Mouse (Mus musculus) cerebellum, postnatal 4 days (tissue): ENCODE data around the gene Tnfaip6.
A peak's percentile ranks its signal among the peaks of the same experiment; 100 is the strongest.
"Not testable (repeated sequence)": the region's sequence is repeated elsewhere in the genome, so short reads cannot be mapped to it uniquely, and the experiment has no call there.

Source experiments
- DNase-seq, 2 experiments: peaks; one replicate each; pipeline ENCODE4 v3.0.0; 2022; ENCODE audit warnings: low spot score in 2 of 2, mixed read lengths in 1 of 2

The Tnfaip6 gene

GRCm38 (mm10) chr2:52037882-52038281 is at the start of gene Tnfaip6:
TSS of gene Tnfaip6 (plus strand) at chr2:52038009.
- DNase-seq = peak in 1 of 2 experiments; percentile 6

DNA sequence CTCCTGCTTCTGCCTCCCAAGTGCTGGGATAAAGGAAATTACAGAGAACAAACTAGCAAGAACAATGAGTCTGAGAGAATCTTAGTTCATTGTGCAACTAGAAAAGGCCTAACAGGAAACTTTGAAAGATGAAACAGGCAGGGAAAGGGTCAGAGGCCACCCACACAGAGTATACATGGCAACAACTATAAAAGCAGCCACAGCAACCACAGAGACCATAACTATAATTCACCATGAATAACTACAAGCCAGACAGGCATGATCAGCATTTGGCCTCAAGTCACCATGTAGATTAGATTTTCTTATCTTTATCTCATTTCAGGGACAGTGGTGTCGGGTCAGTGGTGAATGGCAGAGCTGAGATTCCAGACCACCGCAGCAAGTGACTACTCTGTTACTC is 48.2 kb upstream of the Tnfaip6 start:
- no peak for DNase-seq

GRCm38 (mm10) chr2:51991447-51991846 is 46.4 kb upstream of the Tnfaip6 start:
- no peak for DNase-seq

DNA sequence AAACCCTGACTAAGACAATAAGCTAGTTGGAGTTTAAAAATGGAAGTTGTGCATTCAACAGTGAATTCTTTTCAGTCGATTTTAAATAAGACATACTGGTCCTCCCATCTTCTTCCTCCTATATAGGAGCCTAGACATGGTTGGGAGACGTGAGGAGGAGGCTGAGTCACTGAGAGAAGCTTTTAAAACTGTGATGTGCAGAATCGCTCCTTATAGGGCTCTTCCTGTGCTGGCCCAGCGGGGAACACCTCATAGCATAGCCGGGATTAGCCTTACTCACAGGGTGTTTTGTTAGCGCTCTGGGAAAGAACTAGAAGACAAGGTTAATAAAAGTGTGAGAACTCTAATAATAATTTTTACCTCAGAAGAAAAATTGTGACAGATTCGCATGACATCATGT is 37.8 kb upstream of the Tnfaip6 start:
- DNase-seq = no peak

DNA sequence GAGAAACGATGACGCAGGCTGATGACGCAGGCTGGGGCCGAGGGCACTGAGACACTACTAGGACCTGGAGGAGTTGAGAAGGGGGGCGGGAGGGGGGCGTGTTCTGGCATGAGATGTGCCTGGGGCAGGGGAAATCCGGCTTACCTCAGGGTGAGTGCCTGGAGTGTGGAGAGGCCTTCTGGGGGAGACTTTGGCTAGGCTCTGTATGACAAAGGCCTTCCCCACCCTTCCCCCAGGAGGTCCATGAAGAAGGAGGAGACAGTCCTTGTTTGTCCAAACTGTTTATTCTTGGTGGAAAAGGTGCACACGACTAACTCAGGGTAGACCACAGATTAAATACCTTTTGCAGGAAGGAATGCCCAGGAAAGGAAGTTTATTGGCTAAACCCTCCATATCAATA is 36.3 kb upstream of the Tnfaip6 start:
- DNase-seq = no peak

- not testable (repeated sequence) for DNase-seq
These were observed 35.5 kb upstream of the Tnfaip6 start for GRCm38 (mm10) chr2:52002299-52002698.

DNA sequence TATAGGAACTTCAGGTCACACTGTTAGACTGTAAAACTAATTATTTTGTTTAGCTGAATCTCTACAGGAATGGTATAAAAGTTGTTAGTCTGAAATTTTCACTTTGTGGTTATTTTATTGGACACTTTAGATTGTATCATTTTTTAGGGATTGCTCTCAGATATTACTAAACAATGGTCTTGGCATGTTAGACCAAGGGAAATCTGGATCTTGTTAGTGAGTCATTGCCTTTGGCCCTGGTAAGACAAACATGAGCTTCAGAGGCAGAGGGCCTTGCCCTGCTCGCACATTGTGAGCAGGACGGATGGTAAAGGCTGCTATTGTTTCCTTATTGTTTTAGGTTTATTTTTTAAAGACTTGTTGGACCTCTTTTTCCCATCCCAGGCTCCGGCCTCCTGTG is 31.4 kb upstream of the Tnfaip6 start:
- no peak for DNase-seq

DNA sequence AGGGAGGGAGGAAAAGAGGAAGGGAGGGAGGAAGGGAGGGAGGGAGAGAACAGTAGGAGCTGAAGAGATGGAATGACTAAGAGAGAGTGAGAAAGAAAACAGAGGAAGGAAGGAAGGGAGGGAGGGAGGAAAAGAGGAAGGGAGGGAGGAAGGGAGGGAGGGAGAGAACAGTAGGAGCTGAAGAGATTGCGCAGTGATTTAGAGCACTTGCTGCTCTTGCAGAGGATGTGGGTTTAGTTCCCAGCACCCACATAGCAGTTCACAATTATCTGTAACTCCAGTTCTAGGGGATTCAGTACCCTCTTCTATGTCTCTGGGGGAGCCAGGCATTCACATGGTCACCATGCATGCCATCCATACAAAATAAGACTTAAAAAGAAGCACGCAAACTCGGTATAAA is 26.0 kb upstream of the Tnfaip6 start:
- not testable (repeated sequence) for DNase-seq

DNA sequence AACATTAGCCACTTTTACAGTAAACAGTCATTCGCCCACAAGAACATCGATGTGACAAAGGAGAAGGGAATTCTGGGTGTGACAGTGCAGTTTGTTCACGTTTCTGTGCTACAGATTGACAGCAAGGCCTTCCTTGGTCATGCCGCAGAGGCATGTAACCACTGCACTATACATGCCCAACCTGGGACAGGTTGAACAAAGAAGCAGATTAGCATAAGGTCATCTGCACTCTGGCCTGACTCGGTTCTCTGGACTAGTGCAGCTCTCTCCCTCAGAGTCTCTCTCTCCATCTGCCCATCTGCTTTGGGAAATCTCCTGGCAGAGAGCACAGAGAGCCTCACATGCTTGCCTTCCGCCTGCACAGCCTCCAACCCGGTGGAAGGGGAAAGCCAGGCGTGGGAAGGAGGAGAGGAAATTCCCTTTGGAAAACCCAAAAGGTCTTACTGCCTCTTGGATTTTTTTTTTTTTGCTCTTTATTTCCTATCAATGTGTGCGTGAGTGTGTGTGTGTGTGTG is 24.4 kb upstream of the Tnfaip6 start:
- DNase-seq = no peak

GRCm38 (mm10) chr2:52016361-52016760 is 21.4 kb upstream of the Tnfaip6 start:
- DNase-seq = no peak

- DNase-seq = no peak
These were observed 10.7 kb upstream of the Tnfaip6 start for GRCm38 (mm10) chr2:52027061-52027460.

DNA sequence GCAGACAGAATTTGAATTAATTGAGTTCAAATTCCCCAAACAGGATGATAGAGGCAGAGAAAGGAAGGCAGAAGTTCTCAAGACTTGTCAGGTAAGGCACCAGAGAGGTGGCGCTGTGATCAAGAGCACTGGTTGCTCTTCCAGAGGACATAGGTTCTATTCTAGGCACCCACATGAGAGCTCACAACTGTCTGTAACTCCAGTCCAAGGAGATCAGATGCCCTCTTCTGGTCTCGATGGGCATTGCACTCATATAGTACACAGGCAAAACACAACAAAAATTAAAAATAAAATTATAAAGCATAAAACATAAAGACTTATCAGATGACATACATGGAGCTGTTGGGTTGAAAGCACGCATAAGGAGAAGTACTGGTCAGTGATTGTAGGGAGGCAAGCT is 8.4 kb upstream of the Tnfaip6 start:
- no peak for DNase-seq

DNA sequence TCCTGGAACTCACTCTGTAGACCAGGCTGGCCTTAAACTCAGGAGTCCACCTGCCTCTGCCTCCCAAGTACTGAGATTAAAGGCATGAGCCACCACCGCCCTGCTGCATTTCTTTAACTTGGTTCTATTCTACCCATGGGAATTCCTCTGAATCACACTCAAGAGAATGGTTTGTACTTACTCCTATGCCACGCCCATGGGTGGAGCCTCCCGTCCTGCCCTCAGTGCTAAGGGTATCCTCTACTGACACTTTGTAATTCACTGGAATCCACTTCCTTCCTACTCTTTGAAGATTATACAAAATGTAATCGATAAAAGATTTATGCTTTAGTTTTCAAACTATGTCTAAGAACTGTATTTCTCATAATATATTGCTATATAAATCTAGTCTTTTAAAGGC is 6.3 kb upstream of the Tnfaip6 start:
- DNase-seq = no peak

DNA sequence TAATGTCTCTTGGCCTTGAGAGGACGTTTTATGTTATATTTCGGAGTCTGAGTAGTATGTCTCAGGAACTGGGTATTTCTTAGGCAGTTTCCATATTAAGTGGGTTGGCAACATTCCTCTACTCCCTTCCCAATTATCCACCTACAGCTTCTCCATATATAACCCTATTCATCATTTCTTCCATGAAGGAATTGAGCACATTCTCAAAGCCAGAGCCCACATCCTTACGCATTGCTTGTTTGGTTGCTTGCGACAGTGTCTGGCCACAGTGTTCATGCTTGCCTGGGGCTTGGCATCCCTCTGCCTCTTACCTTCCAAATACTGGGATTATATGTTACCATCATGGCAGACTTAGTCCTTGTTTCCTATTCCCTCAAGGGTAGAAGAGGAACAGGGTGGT is 3.2 kb upstream of the Tnfaip6 start:
- no peak for DNase-seq

DNA sequence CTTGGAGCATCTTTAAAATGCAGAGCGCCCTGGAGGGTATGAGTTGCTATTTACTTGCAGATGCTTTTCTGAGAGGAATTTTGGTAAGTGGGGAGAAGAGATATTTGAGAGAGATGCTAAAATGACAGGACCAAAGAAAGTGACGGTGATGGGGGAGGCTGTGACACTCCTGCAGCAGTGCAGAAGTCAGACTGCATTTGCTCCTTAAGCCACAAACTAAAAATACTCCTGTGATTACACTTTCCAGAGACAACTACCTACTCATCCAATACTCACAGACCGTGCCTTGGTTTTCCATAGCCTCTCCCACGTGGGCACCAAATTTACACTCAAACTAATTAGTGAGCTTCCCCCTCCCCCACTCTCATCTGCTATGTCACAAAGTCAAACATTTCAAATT is 2.7 kb upstream of the Tnfaip6 start:
- no peak for DNase-seq

DNA sequence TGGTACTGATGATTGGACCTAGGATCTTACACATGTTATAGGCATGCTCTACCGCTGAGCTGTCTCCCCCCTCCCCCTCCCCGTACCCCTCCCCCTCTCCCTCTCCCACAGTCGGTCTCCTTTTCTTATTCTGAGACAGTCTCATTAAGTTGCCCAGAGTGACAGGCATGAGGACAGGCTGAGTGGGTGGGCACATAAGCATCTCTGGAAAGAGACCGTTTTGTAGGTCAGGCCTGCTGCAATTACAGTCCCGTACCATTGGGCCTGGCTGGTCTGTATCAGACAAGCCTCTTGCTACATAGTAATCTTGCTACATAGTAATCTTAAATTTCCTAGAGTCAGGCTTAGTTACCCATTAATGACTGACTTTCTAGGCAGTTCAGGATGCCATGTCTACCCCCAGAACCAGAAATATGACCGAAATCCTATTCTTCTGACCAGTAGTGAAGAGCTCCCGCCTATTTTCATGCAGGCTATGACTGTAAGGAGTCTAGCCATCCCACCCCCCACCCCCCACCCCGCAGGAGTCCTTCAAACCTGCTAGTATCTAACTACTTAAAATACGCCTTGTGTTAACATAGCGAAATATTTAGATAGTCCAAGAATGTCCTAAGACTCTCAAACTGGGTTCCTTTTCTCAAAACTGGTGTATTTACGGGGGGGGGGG is 747 bp upstream of the Tnfaip6 start:
- DNase-seq = no peak

- no peak for DNase-seq
These were observed 749 bp downstream of the Tnfaip6 start for GRCm38 (mm10) chr2:52038558-52038957.

DNA sequence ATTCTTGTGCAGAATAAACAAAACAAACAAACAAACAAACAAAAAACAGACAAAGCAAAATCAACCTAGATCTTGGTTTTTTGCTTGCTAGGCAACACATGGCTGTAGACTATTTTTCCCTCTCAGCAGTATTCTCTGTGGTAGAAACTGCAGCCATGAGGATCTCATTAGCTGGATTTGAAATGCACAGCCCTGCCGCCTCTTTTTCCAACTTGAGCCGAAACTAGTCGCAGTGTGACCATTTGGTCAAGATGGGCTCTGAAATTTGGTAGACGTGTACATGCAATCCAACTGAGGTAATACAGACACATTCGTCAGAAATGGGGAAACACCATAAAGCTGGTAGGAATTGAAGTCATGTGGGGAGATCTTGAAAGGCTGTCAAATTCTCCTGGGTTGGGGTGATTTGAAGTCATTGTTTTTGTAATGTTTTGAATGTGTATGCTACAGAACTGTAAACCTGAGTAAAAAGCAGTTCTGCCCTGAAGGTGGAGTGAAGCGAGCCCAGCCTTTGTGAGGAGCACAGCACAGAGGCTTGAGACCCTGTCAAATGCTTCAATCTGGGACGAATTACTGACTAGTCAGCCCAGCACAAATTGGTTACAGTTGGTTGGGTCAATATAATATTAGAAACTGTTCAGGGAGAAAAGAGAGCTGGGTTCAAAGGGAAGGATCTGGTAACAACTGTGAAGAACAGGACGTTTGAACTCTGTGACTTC is 1.4 kb downstream of the Tnfaip6 start:
- no peak for DNase-seq

GRCm38 (mm10) chr2:52042132-52042531 is 4.3 kb downstream of the Tnfaip6 start:
- no peak for DNase-seq

DNA sequence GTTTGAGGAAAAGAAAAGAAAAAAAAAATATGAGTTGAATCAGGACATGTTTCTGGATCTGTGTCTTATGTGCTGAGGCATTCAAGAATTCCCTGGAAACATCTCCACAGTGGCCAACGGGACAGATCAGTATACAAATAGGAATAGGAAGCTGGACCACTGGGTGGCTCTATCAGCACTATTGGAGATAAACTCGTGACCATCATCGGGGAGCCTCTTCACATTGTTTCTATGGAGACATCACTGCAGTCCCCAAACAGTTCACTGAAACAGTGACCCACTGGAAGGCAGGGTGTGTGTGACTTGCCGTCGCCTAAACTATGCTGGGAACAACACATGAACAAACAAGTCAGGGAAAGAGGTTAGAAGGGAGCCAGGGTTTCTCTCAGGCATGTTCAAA is 4.9 kb downstream of the Tnfaip6 start:
- DNase-seq = no peak

DNA sequence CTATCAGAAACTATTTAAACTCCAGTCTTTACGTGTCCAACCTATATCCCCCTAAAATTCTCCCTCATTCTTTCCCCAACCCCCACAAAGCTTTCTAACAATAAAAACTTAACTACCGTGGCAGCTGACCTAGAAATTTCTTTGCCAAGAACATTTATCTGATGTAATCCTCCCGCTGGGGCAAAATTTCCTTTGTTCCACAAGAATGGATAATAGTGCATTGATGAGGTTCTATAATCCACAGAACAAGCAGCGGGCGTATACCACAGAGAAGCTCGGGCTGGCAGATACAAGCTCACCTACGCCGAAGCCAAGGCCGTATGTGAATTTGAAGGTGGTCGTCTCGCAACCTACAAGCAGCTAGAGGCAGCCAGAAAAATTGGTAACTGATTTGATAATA is 5.7 kb downstream of the Tnfaip6 start:
- DNase-seq = no peak

DNA sequence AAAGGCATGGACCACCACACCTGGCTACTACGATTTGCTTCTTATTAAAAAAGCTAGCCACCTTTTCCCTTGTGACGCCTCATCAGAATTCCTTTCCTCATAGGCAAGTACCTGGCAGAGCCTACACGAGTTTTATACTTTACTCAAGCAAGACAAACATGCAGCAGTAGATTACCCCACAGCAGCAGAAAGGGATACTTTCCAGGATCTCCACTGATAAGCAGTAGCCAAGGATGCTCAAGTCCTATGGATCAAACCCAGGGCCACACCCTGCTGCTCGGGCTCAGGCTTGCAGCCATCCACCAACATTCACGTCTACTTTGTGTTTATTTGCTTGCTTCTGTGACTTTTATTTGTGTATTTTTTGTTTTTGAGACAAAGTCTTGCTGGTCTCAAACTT is 8.2 kb downstream of the Tnfaip6 start:
- DNase-seq = no peak

GRCm38 (mm10) chr2:52050823-52051222 is 13.0 kb downstream of the Tnfaip6 start:
- no peak for DNase-seq
